Mouse (Mus musculus) limb, embryonic 13.5 days (tissue): ENCODE results near the gene Hps4. TPM values are rescaled to one million over a fixed set of nuclear protein-coding genes. Genes with fewer than 3 reads are reported as not detected.
A peak's percentile ranks its signal among the peaks of the same experiment; 100 is the strongest.
"Not testable (repeated sequence)": the region's sequence is repeated elsewhere in the genome, so short reads cannot be mapped to it uniquely, and the experiment has no call there.

Experiments
- ATAC-seq: fragments of 200-750 bp; cut with Nextera tagmentation; 2 replicates; pipeline ENCODE4 v1.8.0; 2017; ENCODE audit warnings: low read depth, moderate number of reproducible peaks, moderate TSS enrichment; ENCODE audit not compliant: low FRiP score
- H3K27ac ChIP-seq: fragments of 300-500 bp; sonication (generic); 2 replicates; pipeline ENCODE4 v1.5.1; 2015; ENCODE audit warnings: inconsistent platforms, mild to moderate bottlenecking, moderate library complexity
- H3K27me3 ChIP-seq: fragments of 300-500 bp; sonication (generic); 2 replicates; pipeline ENCODE4 v1.6.1; 2015; ENCODE audit warnings: mild to moderate bottlenecking, inconsistent platforms
- H3K36me3 ChIP-seq: fragments of 300-500 bp; sonication (generic); 2 replicates; pipeline ENCODE4 v1.6.1; 2015; ENCODE audit warnings: inconsistent platforms, mild to moderate bottlenecking, moderate library complexity
- H3K4me1 ChIP-seq: fragments of 300-500 bp; sonication (generic); 2 replicates; pipeline ENCODE4 v1.6.1; 2015; ENCODE audit warnings: inconsistent platforms
- H3K4me2 ChIP-seq: fragments of 300-500 bp; sonication (generic); replicated peaks from 2 replicates; pipeline ENCODE4 v1.6.1; 2015; ENCODE audit warnings: inconsistent platforms, mild to moderate bottlenecking, moderate library complexity
- H3K4me3 ChIP-seq: fragments of 300-500 bp; sonication (generic); 2 replicates; pipeline ENCODE4 v1.5.1; 2015; ENCODE audit warnings: moderate library complexity, mild to moderate bottlenecking, inconsistent platforms
- H3K9ac ChIP-seq: fragments of 300-500 bp; sonication (generic); 2 replicates; pipeline ENCODE4 v1.6.1; 2015; ENCODE audit warnings: mild to moderate bottlenecking, inconsistent platforms
- H3K9me3 ChIP-seq: fragments of 300-500 bp; sonication (generic); 2 replicates; pipeline ENCODE4 v1.6.1; 2016; ENCODE audit warnings: inconsistent platforms
- WGBS: fragments of 180-500 bp; shearing (Covaris S2); methylation state at CpG from one replicate; pipeline ENCODE4 v1.1.7; 2015; 5-methylcytosine and 5-hydroxymethylcytosine counted together
- polyA plus RNA-seq: library from polyadenylated mRNA; unstranded; fragments of >200 nt; fragmentation: Nextera tagmentation; extraction: Ambion mirVana; gene quantifications from 2 replicates; pipeline ENCODE4 v1.2.1, GENCODE M21; 2015

The Hps4 gene
- polyA plus RNA-seq, 1 experiment from 2014 or later, result 43.6 TPM

- Histone ChIP-seq H3K9me3 (no peaks in the 10 kb centered on the region), H3K27me3 (peaks cover 29% of the 10 kb centered on the region), H3K27ac (no peak overlapping the region), H3K4me3 (peak overlapping the region; percentile 68), H3K4me2 (peak overlapping the region; percentile 79), H3K36me3 (peaks cover 17% of the 10 kb centered on the region), H3K9ac (peak overlapping the region; percentile 74), H3K4me1 (peaks cover 16% of the 10 kb centered on the region)
- ATAC-seq, result no peak
- WGBS, result 12% methylated on average over 17 of the region's 18 CpGs
These were observed 51.0 kb downstream of the Hps4 start for GRCm38 (mm10) chr5:112393741-112394414.

- Histone ChIP-seq H3K36me3 (peaks cover 17% of the 10 kb centered on the region), H3K4me2 (peak overlapping the region; percentile 79), H3K4me3 (peak overlapping the region; percentile 68), H3K4me1 (peaks cover 14% of the 10 kb centered on the region), H3K27me3 (peaks cover 29% of the 10 kb centered on the region), H3K27ac (no peak overlapping the region), H3K9me3 (no peaks in the 10 kb centered on the region), H3K9ac (peak overlapping the region; percentile 74)
- 1% methylated on average over 17 of the region's 28 CpGs for WGBS
- peak; percentile 69 for ATAC-seq
These were observed 51.5 kb downstream of the Hps4 start for GRCm38 (mm10) chr5:112394415-112394763.

GRCm38 (mm10) chr5:112394779-112395443 is 52.0 kb downstream of the Hps4 start, which contains the start of gene Asphd2:
Gene Asphd2, minus strand, starts transcription at chr5:112394866.
- Histone ChIP-seq H3K27me3 (peaks cover 29% of the 10 kb centered on the region), H3K9ac (peak within 1 kb of the TSS; percentile 74), H3K9me3 (no peaks in the 10 kb centered on the region), H3K36me3 (peaks cover 14% of the 10 kb centered on the region), H3K4me2 (peak within 1 kb of the TSS; percentile 79), H3K4me3 (peak within 1 kb of the TSS; percentile 68), H3K4me1 (peaks cover 11% of the 10 kb centered on the region), H3K27ac (peak within 1 kb of the TSS; percentile 63; the same call in 1 of the 2 replicates)
- WGBS, result 1% methylated on average over 57 of the region's 67 CpGs
- ATAC-seq, result peak; percentile 87

GRCm38 (mm10) chr5:112396066-112396465 is 53.2 kb downstream of the Hps4 start:
- no peak overlapping the region for H3K4me3 ChIP-seq
- H3K4me2 ChIP-seq, result peak overlapping the region; percentile 79; the same call in 1 of the 2 replicates
- peaks cover 29% of the 10 kb centered on the region for H3K27me3 ChIP-seq
- H3K36me3 ChIP-seq, result peaks cover 8% of the 10 kb centered on the region
- peaks cover 11% of the 10 kb centered on the region for H3K4me1 ChIP-seq
- ATAC-seq, result no peak
- H3K9ac ChIP-seq, result no peak overlapping the region
- H3K27ac ChIP-seq, result no peak overlapping the region
- 45% methylated on average over 18 of the region's 18 CpGs for WGBS
- H3K9me3 ChIP-seq, result no peaks in the 10 kb centered on the region

GRCm38 (mm10) chr5:112399284-112399683 is 56.4 kb downstream of the Hps4 start:
- H3K9me3 ChIP-seq, result no peaks in the 10 kb centered on the region
- H3K9ac ChIP-seq, result no peak overlapping the region
- peaks cover 2% of the 10 kb centered on the region; the same call in 1 of the 2 replicates for H3K4me1 ChIP-seq
- 61% methylated on average over 10 of the region's 10 CpGs for WGBS
- no peak for ATAC-seq
- H3K4me2 ChIP-seq, result no peak overlapping the region
- H3K36me3 ChIP-seq, result no peaks in the 10 kb centered on the region
- H3K27ac ChIP-seq, result no peak overlapping the region
- no peaks in the 10 kb centered on the region for H3K27me3 ChIP-seq
- H3K4me3 ChIP-seq, result no peak overlapping the region

GRCm38 (mm10) chr5:112402437-112402836 is 59.6 kb downstream of the Hps4 start:
- H3K9ac ChIP-seq, result no peak overlapping the region
- H3K4me1 ChIP-seq, result no peaks in the 10 kb centered on the region
- no peak overlapping the region for H3K27ac ChIP-seq
- H3K4me2 ChIP-seq, result no peak overlapping the region
- H3K36me3 ChIP-seq, result no peaks in the 10 kb centered on the region
- ATAC-seq, result no peak
- H3K4me3 ChIP-seq, result no peak overlapping the region
- no peaks in the 10 kb centered on the region for H3K27me3 ChIP-seq
- 49% methylated on average over 3 of the region's 3 CpGs for WGBS
- H3K9me3 ChIP-seq, result no peaks in the 10 kb centered on the region

- ATAC-seq, result no peak
- Histone ChIP-seq H3K27ac (no peak overlapping the region), H3K4me3 (no peak overlapping the region), H3K4me2 (no peak overlapping the region), H3K9ac (no peak overlapping the region), H3K36me3 (no peaks in the 10 kb centered on the region), H3K9me3 (no peaks in the 10 kb centered on the region), H3K4me1 (peaks cover 2% of the 10 kb centered on the region), H3K27me3 (peaks cover 6% of the 10 kb centered on the region; the same call in 1 of the 2 replicates)
- 75% methylated on average over 3 of the region's 3 CpGs for WGBS
These were observed 63.1 kb downstream of the Hps4 start for GRCm38 (mm10) chr5:112406017-112406416.

GRCm38 (mm10) chr5:112409274-112409673 is 66.4 kb downstream of the Hps4 start:
- no peak for ATAC-seq
- H3K27me3 ChIP-seq, result peaks cover 25% of the 10 kb centered on the region
- no peak overlapping the region for H3K4me2 ChIP-seq
- H3K9ac ChIP-seq, result no peak overlapping the region
- WGBS, result 63% methylated on average over 5 of the region's 5 CpGs
- H3K4me1 ChIP-seq, result peaks cover 16% of the 10 kb centered on the region
- H3K4me3 ChIP-seq, result no peak overlapping the region
- no peak overlapping the region for H3K27ac ChIP-seq
- no peaks in the 10 kb centered on the region for H3K36me3 ChIP-seq
- peaks cover 5% of the 10 kb centered on the region; the same call in 1 of the 2 replicates for H3K9me3 ChIP-seq

- no peaks in the 10 kb centered on the region for H3K36me3 ChIP-seq
- no peak overlapping the region for H3K4me3 ChIP-seq
- H3K9me3 ChIP-seq, result peaks cover 5% of the 10 kb centered on the region; the same call in 1 of the 2 replicates
- 43% methylated on average over 11 of the region's 11 CpGs for WGBS
- ATAC-seq, result no peak
- H3K4me2 ChIP-seq, result peak overlapping the region; percentile 30
- H3K9ac ChIP-seq, result no peak overlapping the region
- no peak overlapping the region for H3K27ac ChIP-seq
- peaks cover 16% of the 10 kb centered on the region for H3K4me1 ChIP-seq
- H3K27me3 ChIP-seq, result peaks cover 27% of the 10 kb centered on the region
These were observed 68.2 kb downstream of the Hps4 start for GRCm38 (mm10) chr5:112411072-112411471.

GRCm38 (mm10) chr5:112411514-112412335 is 68.8 kb downstream of the Hps4 start:
- Histone ChIP-seq H3K36me3 (no peaks in the 10 kb centered on the region), H3K4me1 (peaks cover 16% of the 10 kb centered on the region), H3K9ac (no peak overlapping the region), H3K27ac (no peak overlapping the region), H3K4me3 (no peak overlapping the region), H3K9me3 (peaks cover 5% of the 10 kb centered on the region; the same call in 1 of the 2 replicates), H3K27me3 (peaks cover 27% of the 10 kb centered on the region), H3K4me2 (peak overlapping the region; percentile 30)
- ATAC-seq, result no peak
- 11% methylated on average over 19 of the region's 19 CpGs for WGBS

GRCm38 (mm10) chr5:112412781-112413180 is 69.9 kb downstream of the Hps4 start:
- H3K27ac ChIP-seq, H3K9me3 ChIP-seq, H3K36me3 ChIP-seq, H3K9ac ChIP-seq, ATAC-seq, H3K4me3 ChIP-seq, H3K4me2 ChIP-seq: not testable (repeated sequence)
- Histone ChIP-seq H3K4me1 (peaks cover 16% of the 10 kb centered on the region), H3K27me3 (peaks cover 27% of the 10 kb centered on the region)
- 68% methylated on average over 4 of the region's 4 CpGs for WGBS

- no peak overlapping the region for H3K27ac ChIP-seq
- 69% methylated on average over 5 of the region's 5 CpGs for whole genome bisulfite sequencing
- no peak overlapping the region for H3K4me3 ChIP-seq
- no peaks in the 10 kb centered on the region for H3K36me3 ChIP-seq
- H3K27me3 ChIP-seq, result peaks cover 21% of the 10 kb centered on the region
- H3K9me3 ChIP-seq, result peaks cover 5% of the 10 kb centered on the region; the same call in 1 of the 2 replicates
- H3K4me2 ChIP-seq, result no peak overlapping the region
- H3K9ac ChIP-seq, result no peak overlapping the region
- ATAC-seq, result no peak
- peaks cover 7% of the 10 kb centered on the region for H3K4me1 ChIP-seq
These were observed 73.8 kb downstream of the Hps4 start for GRCm38 (mm10) chr5:112416673-112417072.
